Mouse (Mus musculus) B cell, adult 2 months (primary cell): ENCODE measurements around the gene Abtb1.
A peak's percentile ranks its signal among the peaks of the same experiment; 100 is the strongest.

Source experiments
- DNase-seq, 2 experiments: peaks; one replicate each; pipeline ENCODE4 v3.0.0; 2022

The Abtb1 gene

GRCm38 (mm10) chr6:88841781-88842689 lies at the start of gene Abtb1:
Gene Abtb1 (minus strand): TSS chr6:88841984.
- peak; percentile 99 to 100 for DNase-seq

GRCm38 (mm10) chr6:88890832-88891231 lies 49.0 kb upstream of the Abtb1 start:
- no peak for DNase-seq

DNA sequence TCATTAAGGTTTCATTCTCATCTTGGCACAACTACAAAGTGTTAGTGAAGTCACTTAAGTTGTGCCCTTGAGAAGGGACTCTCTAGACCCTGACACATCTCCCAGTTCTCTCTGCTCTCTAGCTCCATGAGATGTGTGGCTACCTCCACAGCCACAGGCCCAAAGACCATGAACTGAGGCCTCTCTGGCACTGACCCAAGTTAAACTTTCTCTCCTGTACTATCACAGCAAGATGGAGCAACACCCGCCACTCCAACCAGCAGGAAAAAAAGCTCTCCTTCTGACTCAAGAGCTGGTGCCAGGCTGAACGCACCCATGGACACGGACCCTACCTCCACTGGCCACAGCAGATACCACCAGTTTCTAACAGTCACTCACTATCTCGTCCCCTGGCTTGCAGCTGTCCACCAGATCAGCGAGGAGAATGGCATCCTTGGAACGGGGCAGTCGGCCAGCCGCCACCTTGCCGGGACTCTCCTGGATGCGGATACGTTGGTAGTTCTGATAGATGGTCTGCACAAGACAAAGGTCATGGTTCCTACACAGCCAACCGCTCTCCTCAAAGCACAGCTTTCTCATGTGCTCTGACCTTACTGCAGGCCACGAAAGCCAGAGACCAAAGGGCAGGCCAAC lies 47.7 kb upstream of the Abtb1 start:
- DNase-seq = no peak

GRCm38 (mm10) chr6:88886417-88886967 lies 44.7 kb upstream of the Abtb1 start:
- DNase-seq = no peak

DNA sequence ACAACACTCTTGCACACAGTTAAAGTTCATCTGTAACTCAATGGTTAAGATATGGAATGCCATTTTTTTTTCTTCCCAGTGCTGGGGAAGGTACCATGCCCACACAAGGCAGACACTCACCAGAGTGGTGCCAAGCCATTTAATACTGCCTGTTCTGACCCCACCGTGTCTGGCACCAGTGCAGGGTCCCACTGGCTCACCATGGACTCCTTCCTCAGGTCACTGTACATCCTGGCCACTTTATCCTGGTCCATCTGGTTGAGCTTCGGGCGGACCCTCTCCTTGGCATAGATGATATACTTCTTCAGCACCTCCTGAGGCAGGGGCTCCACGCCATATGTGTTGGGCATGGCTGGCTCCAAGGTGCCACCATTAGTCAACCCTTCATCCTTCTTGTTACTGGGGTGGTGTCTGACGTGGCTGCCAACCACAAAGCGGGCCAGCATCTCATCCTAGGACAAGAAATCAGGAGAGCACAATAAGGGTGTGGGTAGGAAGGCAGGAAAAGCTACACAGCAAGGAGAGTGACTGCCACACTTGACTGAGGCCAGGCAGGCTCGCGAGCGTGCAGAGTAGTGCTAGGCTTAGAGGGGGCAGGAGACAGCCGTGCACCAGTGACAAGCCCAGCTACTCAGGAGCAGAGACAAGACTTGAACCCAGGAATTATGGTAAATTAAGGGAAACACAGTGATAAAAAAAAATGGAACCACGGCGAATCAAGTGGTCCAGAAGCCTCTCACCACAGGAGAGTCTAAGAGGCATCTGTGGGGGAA lies 44.0 kb upstream of the Abtb1 start:
- DNase-seq = no peak

DNA sequence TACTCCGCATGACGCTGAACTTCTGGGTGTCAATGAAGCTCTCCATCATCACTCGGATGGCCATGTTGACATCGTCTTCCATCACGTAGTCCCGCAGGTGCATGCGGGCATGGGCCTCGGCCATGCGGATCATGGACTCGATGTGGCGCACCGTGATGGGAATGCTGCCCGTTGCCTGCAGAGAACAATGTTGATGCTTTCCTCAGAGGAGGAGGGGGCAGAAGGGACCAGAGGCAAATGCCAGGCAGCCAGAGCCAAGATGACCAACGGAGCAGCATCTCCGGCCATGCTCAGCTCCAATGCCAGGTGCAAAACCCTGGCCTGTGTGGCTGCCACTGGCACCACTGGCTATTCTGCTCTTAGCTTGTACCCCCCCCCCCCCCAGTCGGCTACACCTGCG lies 42.9 kb upstream of the Abtb1 start:
- DNase-seq = no peak

- DNase-seq = no peak
These were observed 42.4 kb upstream of the Abtb1 start for GRCm38 (mm10) chr6:88884195-88884594.

GRCm38 (mm10) chr6:88881334-88881733 lies 39.5 kb upstream of the Abtb1 start:
- no peak for DNase-seq

- DNase-seq = no peak
These were observed 37.7 kb upstream of the Abtb1 start for GRCm38 (mm10) chr6:88879471-88879870.

DNA sequence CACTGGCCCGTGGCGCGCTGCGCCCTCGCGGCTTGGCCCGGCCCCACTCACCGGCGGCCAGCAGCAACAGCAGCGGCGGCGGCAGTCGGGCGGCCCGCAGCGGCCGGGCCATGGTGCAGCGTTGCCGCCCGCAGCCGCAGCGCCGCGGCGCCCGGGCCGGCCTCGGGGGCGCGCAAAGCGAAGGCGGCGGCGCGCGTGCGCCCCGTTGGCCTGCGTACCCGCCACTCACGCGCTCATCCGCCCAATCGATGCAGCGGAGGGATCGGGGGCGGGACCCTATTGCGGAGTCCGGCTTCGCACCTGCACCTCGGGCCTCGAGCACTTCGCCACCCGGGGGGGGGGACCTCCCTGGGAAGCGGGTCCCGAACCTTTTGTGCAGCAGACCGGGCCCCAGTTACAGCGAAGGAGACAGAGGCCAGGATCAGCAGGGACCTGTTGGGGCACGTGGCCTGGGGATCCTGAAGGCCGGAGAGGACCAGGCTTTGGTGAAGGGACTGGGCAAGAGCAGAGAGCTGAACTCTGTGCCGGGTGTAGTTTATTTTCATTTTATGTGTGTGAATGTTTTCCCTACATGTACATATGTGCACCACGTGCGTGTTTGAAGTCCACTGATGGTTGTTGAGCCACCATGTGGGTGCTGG lies 33.2 kb upstream of the Abtb1 start, which contains the start of gene Podxl2:
Podxl2 (minus strand) TSS at position 177 of the 641 bp plus-strand sequence.
- DNase-seq = peak; percentile 15 to 25

DNA sequence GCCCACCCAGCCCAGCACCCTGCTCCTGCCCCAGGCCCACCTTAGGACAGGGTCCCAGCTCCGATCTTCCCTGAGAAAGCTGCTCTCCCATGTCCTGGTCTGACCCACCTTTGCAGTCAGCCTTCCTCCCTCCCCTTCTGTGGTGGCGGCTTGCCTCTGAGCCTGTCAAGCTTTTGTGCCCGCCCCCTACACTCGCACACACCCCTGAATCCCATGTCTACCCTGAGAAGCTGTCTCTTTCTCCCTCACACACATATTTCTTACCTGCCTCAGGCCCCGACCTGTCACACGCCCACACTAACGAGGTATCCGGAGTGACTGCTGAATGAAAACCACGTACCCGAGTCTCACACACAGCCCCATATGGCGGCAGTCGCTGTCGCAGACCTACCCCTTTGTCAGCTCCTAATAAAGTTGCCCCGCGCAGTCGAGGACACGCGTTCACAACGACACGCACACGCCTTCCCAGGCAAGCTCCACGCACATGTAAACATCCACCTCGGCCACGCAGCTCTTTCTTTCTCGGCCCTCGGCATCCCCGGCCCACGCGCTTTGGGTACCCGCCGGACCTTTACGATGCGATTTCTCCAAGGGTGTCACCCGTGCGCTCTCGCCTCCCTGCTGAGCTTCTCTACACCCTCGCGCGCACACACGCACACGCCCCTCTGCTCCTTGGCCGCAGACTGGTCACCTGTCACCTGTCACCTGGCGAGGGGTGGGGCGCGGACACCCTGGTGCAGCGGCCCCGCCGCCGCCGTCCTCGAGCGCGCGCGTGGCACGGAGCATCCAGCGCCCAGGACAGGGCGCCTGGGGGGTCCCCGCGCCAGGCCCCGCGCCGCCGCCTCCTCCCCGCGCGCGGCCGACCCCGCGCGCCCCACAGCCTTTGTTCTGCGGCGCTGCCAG lies 32.4 kb upstream of the Abtb1 start:
- DNase-seq = no peak

DNA sequence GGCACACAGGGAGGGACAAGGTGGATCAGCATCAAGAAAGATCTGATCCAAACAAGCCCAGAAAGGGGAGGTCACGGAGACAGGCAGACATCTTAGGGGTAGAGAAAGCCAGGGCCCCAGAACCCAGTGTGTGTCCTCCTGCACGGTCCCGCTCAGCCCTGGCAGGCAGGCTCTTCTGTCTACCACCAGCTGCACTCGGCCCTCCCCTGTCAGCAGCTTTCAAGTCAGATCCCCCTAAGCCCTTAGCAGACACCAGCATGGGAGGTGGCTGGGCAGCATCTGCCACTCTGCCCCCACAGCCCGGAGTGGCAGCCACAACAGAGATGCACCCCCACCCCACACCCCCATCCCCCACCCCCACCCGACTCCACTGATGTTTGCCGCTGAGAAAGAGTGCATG lies 31.0 kb upstream of the Abtb1 start:
- no peak for DNase-seq

GRCm38 (mm10) chr6:88871546-88871945 lies 29.8 kb upstream of the Abtb1 start:
- no peak for DNase-seq

- DNase-seq = no peak
These were observed 28.8 kb upstream of the Abtb1 start for GRCm38 (mm10) chr6:88870594-88870993.

- no peak for DNase-seq
These were observed 27.7 kb upstream of the Abtb1 start for GRCm38 (mm10) chr6:88869459-88869858.

DNA sequence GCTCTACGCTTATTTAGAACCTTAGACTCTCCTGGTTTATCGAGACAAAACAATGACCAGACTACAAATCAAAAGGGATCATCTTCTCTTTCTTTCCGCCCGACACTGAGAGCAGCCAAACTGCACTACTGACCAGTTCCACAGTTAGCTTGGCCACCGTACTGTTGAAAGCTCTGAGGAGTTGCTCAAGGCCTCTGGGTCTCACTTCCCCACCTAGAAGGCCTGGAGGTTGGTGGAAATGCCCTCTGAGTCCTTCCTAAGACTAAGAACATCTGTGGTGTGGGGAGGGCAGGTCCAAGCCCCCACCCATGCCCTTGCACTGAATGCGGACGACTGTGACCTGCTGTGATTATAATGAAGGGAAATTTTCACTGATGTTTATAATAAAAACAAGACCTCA lies 23.9 kb upstream of the Abtb1 start:
- no peak for DNase-seq

DNA sequence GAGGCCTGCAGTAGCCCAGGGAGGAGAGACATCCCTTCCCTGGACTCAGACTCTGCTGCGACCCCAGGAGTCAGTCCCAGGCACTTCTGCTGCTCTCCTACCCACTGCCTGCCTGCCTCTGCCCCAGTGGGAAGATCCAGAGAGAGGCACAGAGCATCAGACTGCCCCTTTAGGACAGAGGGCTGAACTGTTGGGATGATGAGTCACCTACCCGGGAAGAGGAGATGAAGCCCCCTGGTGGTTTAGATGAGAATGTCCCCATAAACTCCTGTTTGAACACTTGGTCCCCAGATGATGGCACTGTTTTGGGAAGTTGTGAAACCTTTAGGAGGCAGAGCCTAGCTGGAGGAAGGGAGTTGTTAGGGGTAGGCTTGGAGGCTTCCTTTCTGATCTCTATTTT lies 19.1 kb upstream of the Abtb1 start:
- DNase-seq = peak; percentile 31 to 42

DNA sequence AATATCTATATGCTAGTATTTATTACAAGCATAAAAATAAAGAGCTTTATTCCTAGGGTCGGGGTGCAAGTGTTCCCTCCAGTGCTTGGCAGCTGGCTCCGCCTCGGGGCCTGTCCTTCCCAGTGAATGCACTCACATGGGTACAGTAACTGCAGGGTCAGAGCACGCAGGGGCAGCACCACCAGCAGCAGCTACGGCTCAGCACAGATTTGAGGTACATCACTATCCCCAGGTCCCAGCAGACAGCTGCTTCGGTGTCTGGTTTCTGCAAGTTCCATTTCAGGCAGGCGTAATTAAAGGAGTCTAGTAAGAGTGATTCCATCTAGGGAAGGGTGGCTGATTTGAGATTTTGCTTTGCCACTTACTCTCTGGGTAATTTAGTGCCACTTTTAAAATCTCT lies 16.6 kb upstream of the Abtb1 start:
- no peak for DNase-seq

GRCm38 (mm10) chr6:88857830-88858229 lies 16.0 kb upstream of the Abtb1 start:
- no peak for DNase-seq

- DNase-seq = no peak
These were observed 15.5 kb upstream of the Abtb1 start for GRCm38 (mm10) chr6:88857249-88857648.

DNA sequence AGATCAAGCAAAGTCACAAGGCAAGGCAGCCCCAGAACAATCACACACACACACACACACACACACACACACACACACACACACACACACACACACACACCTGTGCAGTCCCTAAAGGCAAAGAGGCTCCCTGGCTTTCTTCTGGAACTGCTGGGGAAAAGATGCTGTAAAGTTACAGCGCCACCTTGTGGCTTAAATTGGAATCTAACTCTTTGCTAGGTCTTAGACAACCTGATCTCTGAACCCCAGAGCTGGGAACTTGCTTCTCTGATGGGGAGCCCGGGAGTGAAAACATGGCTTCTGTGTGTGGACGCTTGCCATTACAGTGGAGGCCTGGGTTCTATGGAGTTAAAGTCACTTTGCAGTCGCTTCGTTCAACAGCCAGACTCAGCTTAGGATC lies 13.9 kb upstream of the Abtb1 start:
- DNase-seq = peak; percentile 74

GRCm38 (mm10) chr6:88854509-88854908 lies 12.7 kb upstream of the Abtb1 start:
- DNase-seq = no peak
